Mouse (Mus musculus) forebrain, embryonic 12.5 days (tissue): ENCODE measurements around the gene Ier5l. TPM values are rescaled to one million over a fixed set of nuclear protein-coding genes. Genes with fewer than 3 reads are reported as not detected.

ENCODE experiments used
- ATAC-seq: fragments of 200-750 bp; cut with Nextera tagmentation; 2 replicates; pipeline ENCODE4 v1.8.0; 2017; ENCODE audit warnings: moderate TSS enrichment; ENCODE audit not compliant: low FRiP score
- H3K27ac ChIP-seq: fragments of 300-500 bp; sonication (generic); 2 replicates; pipeline ENCODE4 v1.5.1; 2016; ENCODE audit warnings: mild to moderate bottlenecking
- H3K27me3 ChIP-seq: fragments of 300-500 bp; sonication (generic); 2 replicates; pipeline ENCODE4 v1.6.1; 2016; ENCODE audit warnings: mild to moderate bottlenecking
- H3K36me3 ChIP-seq: fragments of 300-500 bp; sonication (generic); replicated peaks from 2 replicates; pipeline ENCODE4 v1.6.1; 2016; ENCODE audit warnings: mild to moderate bottlenecking
- H3K4me1 ChIP-seq: fragments of 300-500 bp; sonication (generic); 2 replicates; pipeline ENCODE4 v1.6.1; 2016
- H3K4me2 ChIP-seq: fragments of 300-500 bp; sonication (generic); 2 replicates; pipeline ENCODE4 v1.6.1; 2016; ENCODE audit warnings: mild to moderate bottlenecking, moderate library complexity
- H3K4me3 ChIP-seq: fragments of 300-500 bp; sonication (generic); replicated peaks from 2 replicates; pipeline ENCODE4 v1.5.1; 2016; ENCODE audit warnings: mild to moderate bottlenecking
- H3K9ac ChIP-seq: fragments of 300-500 bp; sonication (generic); 2 replicates; pipeline ENCODE4 v1.6.1; 2016; ENCODE audit warnings: mild to moderate bottlenecking
- H3K9me3 ChIP-seq: fragments of 300-500 bp; sonication (generic); 2 replicates; pipeline ENCODE4 v1.6.1; 2016
- WGBS: fragments of 180-500 bp; shearing (Covaris S2); methylation state at CpG from one replicate; pipeline ENCODE4 v1.1.7; 2016; 5-methylcytosine and 5-hydroxymethylcytosine counted together
- polyA plus RNA-seq: library from polyadenylated mRNA; unstranded; fragments of >200 nt; fragmentation: Nextera tagmentation; extraction: Ambion mirVana; gene quantifications from 2 replicates; pipeline ENCODE4 v1.2.1, GENCODE M21; 2016

The Ier5l gene
- polyA plus RNA-seq, 1 experiment from 2014 or later: 2.7 TPM

- 88% methylated on average over 4 of the region's 4 CpGs for WGBS
- Histone ChIP-seq H3K4me2 (no peak overlapping the region), H3K27me3 (peaks cover 13% of the 10 kb centered on the region), H3K27ac (no peak overlapping the region), H3K9ac (no peak overlapping the region), H3K4me3 (no peak overlapping the region), H3K4me1 (peaks cover 41% of the 10 kb centered on the region), H3K9me3 (no peaks in the 10 kb centered on the region), H3K36me3 (no peaks in the 10 kb centered on the region)
- ATAC-seq: no peak
These were observed 7.2 kb downstream of the Ier5l start for GRCm38 (mm10) chr2:30466787-30467186.

- H3K36me3 ChIP-seq: no peaks in the 10 kb centered on the region
- peak overlapping the region; percentile 47 for H3K4me2 ChIP-seq
- peaks cover 23% of the 10 kb centered on the region for H3K4me1 ChIP-seq
- H3K27me3 ChIP-seq: peaks cover 13% of the 10 kb centered on the region
- ATAC-seq: no peak
- no peak overlapping the region for H3K4me3 ChIP-seq
- WGBS: 72% methylated on average over 5 of the region's 5 CpGs
- no peak overlapping the region for H3K27ac ChIP-seq
- H3K9ac ChIP-seq: no peak overlapping the region
- H3K9me3 ChIP-seq: no peaks in the 10 kb centered on the region
These were observed 9.6 kb downstream of the Ier5l start for GRCm38 (mm10) chr2:30464411-30464810.

DNA sequence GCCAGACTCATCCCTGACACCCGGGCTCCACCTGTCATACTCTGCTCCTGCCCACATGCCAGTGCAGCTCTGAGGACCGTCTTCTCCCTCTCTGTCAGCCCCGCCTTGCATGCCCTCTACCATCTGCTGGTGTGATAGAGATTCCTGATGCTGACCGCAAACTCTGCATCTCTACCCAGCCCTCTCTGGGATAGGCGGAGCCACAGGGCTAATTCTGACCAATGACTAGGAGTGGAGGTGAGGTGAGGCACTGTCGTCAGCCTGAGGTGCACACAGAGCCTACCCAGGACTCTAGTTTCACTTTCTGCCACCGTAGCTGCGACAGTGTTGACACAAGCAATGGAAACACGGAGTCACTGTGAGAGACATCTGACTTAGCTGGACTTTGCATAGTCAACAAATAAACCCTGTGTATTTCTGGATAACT is 10.1 kb downstream of the Ier5l start:
- no peaks in the 10 kb centered on the region for H3K36me3 ChIP-seq
- H3K4me2 ChIP-seq: peak overlapping the region; percentile 47
- WGBS: 4% methylated on average over 9 of the region's 9 CpGs
- peak; percentile 69; the same call in 1 of the 2 replicates for ATAC-seq
- H3K4me3 ChIP-seq: peak overlapping the region; percentile 20
- peak overlapping the region; percentile 30; the same call in 1 of the 2 replicates for H3K9ac ChIP-seq
- H3K27ac ChIP-seq: 0 out of 2 replicates have a peak overlapping the region, but pooled peaks have one; percentile 54
- peaks cover 18% of the 10 kb centered on the region for H3K4me1 ChIP-seq
- peaks cover 10% of the 10 kb centered on the region for H3K27me3 ChIP-seq
- H3K9me3 ChIP-seq: no peaks in the 10 kb centered on the region

DNA sequence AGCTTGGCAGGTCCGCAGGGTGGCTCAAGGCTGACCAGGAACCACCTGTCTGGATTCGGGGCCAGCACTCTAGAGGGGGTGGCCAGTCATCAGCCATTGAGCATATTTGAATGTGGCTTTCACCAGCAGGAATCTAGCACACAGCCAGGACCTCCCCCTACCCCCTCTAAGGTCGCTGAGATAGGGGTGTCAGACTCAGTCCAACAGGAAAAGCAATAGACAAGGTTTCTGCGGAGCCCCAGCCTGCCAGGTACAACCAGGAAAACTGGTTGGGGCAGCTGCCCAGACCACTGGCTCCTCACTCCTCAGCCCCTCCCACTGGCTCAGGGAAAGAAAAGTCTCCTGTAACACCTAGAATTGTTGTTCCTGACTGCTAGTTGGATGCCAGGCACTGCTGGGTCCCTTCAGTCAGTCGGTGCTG is 10.7 kb downstream of the Ier5l start:
- H3K9ac ChIP-seq: 0 out of 2 replicates have a peak overlapping the region, but pooled peaks have one; percentile 30
- H3K4me2 ChIP-seq: peak overlapping the region; percentile 47
- H3K36me3 ChIP-seq: no peaks in the 10 kb centered on the region
- H3K4me1 ChIP-seq: peaks cover 13% of the 10 kb centered on the region
- no peaks in the 10 kb centered on the region for H3K9me3 ChIP-seq
- ATAC-seq: no peak
- H3K27me3 ChIP-seq: peaks cover 5% of the 10 kb centered on the region
- 35% methylated on average over 5 of the region's 5 CpGs for WGBS
- H3K4me3 ChIP-seq: peak overlapping the region; percentile 20; the same call in 1 of the 2 replicates
- H3K27ac ChIP-seq: 0 out of 2 replicates have a peak overlapping the region, but pooled peaks have one; percentile 54

GRCm38 (mm10) chr2:30459241-30459640 is 14.8 kb downstream of the Ier5l start:
- ATAC-seq: no peak
- no peak overlapping the region for H3K4me3 ChIP-seq
- H3K9ac ChIP-seq: no peak overlapping the region
- WGBS: 88% methylated on average over 6 of the region's 6 CpGs
- no peaks in the 10 kb centered on the region for H3K27me3 ChIP-seq
- no peaks in the 10 kb centered on the region for H3K9me3 ChIP-seq
- H3K36me3 ChIP-seq: no peaks in the 10 kb centered on the region
- no peak overlapping the region for H3K27ac ChIP-seq
- peaks cover 12% of the 10 kb centered on the region for H3K4me1 ChIP-seq
- H3K4me2 ChIP-seq: no peak overlapping the region

DNA sequence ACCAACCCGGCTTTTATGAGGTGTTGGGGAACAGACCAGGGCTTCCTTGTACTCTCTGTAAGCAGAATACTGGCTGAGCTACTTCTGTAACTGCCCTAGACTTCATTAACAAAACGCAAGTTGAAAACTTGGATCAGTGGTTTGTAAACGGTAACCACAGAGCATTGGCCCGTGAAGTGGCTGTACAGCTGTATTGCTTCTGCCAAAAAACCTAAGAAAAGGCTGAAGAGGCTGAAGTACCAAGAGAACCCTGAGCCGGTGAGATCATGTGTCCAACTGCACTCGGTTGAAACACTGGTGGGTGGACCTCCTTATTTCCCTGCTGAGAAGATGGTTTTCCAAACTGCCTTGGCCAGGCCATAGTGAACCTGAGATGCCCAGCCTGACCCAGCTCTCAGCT is 15.7 kb downstream of the Ier5l start:
- H3K4me1 ChIP-seq: peaks cover 3% of the 10 kb centered on the region
- no peak for ATAC-seq
- H3K9ac ChIP-seq: no peak overlapping the region
- no peak overlapping the region for H3K4me2 ChIP-seq
- 91% methylated on average over 6 of the region's 6 CpGs for WGBS
- H3K27ac ChIP-seq: no peak overlapping the region
- no peak overlapping the region for H3K4me3 ChIP-seq
- no peaks in the 10 kb centered on the region for H3K9me3 ChIP-seq
- no peaks in the 10 kb centered on the region for H3K27me3 ChIP-seq
- no peaks in the 10 kb centered on the region for H3K36me3 ChIP-seq

DNA sequence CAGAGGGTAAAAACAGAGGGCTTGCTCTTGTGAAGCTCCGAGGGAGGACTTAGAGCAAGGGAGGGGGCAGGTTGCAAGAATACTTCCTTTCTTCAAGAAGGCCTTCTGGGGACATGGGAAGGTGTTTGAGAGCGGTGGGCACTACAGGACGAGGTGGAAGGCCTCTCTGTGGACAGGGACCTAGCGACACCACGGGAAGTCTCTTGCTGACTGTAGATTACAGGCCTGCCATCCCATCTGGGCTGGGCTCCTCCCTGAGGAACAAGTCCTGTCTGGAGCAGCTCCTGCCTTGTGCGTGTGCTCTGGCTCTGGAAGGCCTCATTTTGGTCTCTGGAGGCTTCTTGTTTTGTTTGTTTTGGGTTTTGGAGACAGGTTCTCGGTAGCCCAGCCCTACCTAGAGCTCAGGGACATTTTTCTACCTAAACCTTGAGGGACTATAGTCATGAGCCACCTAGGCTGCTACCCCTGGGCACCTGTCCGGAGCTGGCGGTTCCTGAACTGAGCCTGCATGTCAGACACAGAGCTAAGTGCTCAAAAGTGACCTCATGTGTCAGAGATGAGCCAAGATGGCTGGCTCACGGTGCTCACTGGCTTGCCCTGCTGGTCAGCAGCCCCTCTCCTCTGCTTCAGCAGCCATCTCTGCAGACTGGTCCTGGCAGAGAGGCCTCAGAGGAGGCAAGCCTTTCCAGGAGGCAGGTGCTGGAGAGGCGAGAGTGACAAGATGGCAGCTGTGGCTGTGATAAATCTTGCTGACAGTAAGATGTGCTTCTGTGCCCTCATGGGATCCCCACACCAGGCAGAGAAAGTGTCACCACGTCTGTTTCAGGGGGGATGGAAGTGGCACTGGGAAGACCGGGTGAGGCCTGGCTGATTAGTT is 17.7 kb downstream of the Ier5l start:
- H3K9me3 ChIP-seq: no peaks in the 10 kb centered on the region
- no peak overlapping the region for H3K4me3 ChIP-seq
- WGBS: 81% methylated on average over 13 of the region's 13 CpGs
- no peaks in the 10 kb centered on the region for H3K27me3 ChIP-seq
- no peak overlapping the region for H3K4me2 ChIP-seq
- H3K4me1 ChIP-seq: no peaks in the 10 kb centered on the region
- H3K36me3 ChIP-seq: no peaks in the 10 kb centered on the region
- ATAC-seq: no peak
- no peak overlapping the region for H3K27ac ChIP-seq
- no peak overlapping the region for H3K9ac ChIP-seq

GRCm38 (mm10) chr2:30454587-30454986 is 19.4 kb downstream of the Ier5l start:
- Histone ChIP-seq H3K4me3 (no peak overlapping the region), H3K9me3 (0 out of 2 replicates have a peak, but pooled peaks cover 5% of the 10 kb centered on the region), H3K4me2 (no peak overlapping the region), H3K4me1 (no peaks in the 10 kb centered on the region), H3K9ac (no peak overlapping the region), H3K36me3 (peaks cover 12% of the 10 kb centered on the region), H3K27me3 (no peaks in the 10 kb centered on the region), H3K27ac (no peak overlapping the region)
- 92% methylated on average over 5 of the region's 5 CpGs for WGBS
- no peak for ATAC-seq

DNA sequence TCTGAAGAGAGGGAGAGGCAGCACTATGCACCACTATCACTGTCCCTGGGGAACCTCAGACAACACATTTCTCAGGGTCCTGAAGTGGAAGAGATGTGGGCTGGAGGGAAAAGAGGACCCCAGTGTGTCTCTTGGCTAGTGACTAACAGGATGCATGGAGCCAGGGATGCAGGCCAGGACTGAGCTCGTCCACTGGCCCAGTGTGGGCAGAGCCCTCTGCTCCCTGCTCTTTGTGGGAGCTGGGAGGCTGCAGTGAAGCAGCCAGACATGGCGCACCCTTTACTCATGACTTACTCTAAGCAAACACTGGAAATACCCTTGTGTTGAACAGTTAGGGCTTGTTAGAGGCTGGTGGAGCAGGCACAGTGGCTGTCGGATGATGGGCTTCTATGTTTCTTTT is 20.4 kb downstream of the Ier5l start:
- H3K27me3 ChIP-seq: no peaks in the 10 kb centered on the region
- 0 out of 2 replicates have a peak, but pooled peaks cover 5% of the 10 kb centered on the region for H3K9me3 ChIP-seq
- H3K36me3 ChIP-seq: peaks cover 19% of the 10 kb centered on the region
- H3K4me2 ChIP-seq: no peak overlapping the region
- H3K4me1 ChIP-seq: no peaks in the 10 kb centered on the region
- H3K27ac ChIP-seq: no peak overlapping the region
- no peak overlapping the region for H3K4me3 ChIP-seq
- no peak for ATAC-seq
- H3K9ac ChIP-seq: no peak overlapping the region
- 85% methylated on average over 3 of the region's 3 CpGs for WGBS

GRCm38 (mm10) chr2:30451525-30451924 is 22.5 kb downstream of the Ier5l start:
- no peak for ATAC-seq
- Histone ChIP-seq H3K4me2 (no peak overlapping the region), H3K4me1 (no peaks in the 10 kb centered on the region), H3K36me3 (peaks cover 28% of the 10 kb centered on the region), H3K9ac (no peak overlapping the region), H3K9me3 (0 out of 2 replicates have a peak, but pooled peaks cover 5% of the 10 kb centered on the region), H3K27me3 (no peaks in the 10 kb centered on the region), H3K4me3 (no peak overlapping the region), H3K27ac (no peak overlapping the region)
- WGBS: 89% methylated on average over 3 of the region's 3 CpGs

DNA sequence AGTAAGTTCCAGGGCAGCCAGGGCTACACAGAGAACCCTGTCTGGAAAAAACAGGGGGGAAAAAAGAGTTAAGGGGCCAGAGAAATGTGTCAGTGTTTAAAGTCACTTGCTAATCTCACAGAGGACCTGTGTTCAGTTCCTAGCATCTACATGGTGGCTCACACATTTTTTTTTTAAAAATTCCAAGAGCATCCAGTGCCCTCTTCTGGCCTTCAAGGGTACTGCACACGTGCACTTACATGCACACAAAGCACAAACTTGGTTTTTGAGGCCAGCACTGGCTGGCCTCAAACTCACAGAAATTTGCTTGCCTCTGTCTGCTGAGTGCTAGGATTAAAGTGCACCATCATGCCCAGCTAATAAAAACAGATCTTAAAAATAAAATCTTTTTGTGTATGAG is 23.5 kb downstream of the Ier5l start:
- H3K27me3 ChIP-seq: no peaks in the 10 kb centered on the region
- H3K27ac ChIP-seq: no peak overlapping the region
- no peak overlapping the region for H3K4me2 ChIP-seq
- ATAC-seq: no peak
- no peak overlapping the region for H3K9ac ChIP-seq
- H3K4me1 ChIP-seq: peaks cover 3% of the 10 kb centered on the region; the same call in 1 of the 2 replicates
- H3K36me3 ChIP-seq: peaks cover 38% of the 10 kb centered on the region
- WGBS: 51% methylated on average over 1 of the region's 1 CpGs
- 0 out of 2 replicates have a peak, but pooled peaks cover 5% of the 10 kb centered on the region for H3K9me3 ChIP-seq
- H3K4me3 ChIP-seq: no peak overlapping the region

DNA sequence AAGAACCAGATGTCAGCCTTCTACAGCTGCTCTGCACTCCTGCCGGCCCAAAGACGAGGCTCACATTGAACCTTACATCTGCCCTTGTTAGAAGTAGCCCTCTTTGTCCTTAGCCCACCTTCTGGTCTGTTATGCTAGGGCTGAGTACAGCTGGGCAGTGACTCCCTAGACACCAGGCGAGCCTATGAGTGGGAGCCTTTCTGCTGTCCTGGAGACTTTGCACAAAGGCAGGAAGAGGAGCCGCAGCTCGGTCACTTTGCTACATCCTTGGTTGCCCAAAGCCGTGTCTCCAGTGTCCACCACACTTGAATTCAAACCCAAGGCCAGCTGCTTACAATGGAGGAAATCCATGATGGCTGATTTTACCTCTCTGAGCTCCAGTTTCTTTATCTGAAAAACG is 25.6 kb downstream of the Ier5l start:
- Histone ChIP-seq H3K27me3 (no peaks in the 10 kb centered on the region), H3K9me3 (0 out of 2 replicates have a peak, but pooled peaks cover 5% of the 10 kb centered on the region), H3K4me1 (peaks cover 12% of the 10 kb centered on the region), H3K4me2 (no peak overlapping the region), H3K9ac (no peak overlapping the region), H3K4me3 (no peak overlapping the region), H3K36me3 (peaks cover 55% of the 10 kb centered on the region), H3K27ac (no peak overlapping the region)
- ATAC-seq: no peak
- 94% methylated on average over 7 of the region's 7 CpGs for WGBS
